Mouse (Mus musculus) R1 (cell line): ENCODE measurements around the gene Col5a2.
"Not testable (repeated sequence)": the region's sequence is repeated elsewhere in the genome, so short reads cannot be mapped to it uniquely, and the experiment has no call there.

Experiments
- DNase-seq: peaks from one replicate; pipeline ENCODE4 v3.0.0-alpha.2; 2018; ENCODE audit warnings: low read depth, low spot score

The Col5a2 gene

GRCm38 (mm10) chr1:45502865-45503332 is at the start of gene Col5a2:
Col5a2 (minus strand) TSS chr1:45503282.
- peak; percentile 67 for DNase-seq

- DNase-seq = no peak
Observed at GRCm38 (mm10) chr1:45550531-45550930, 47.4 kb upstream of the Col5a2 start.

- no peak for DNase-seq
Observed at GRCm38 (mm10) chr1:45541888-45542287, 38.8 kb upstream of the Col5a2 start.

- DNase-seq = no peak
Observed at GRCm38 (mm10) chr1:45541161-45541560, 38.1 kb upstream of the Col5a2 start.

- no peak for DNase-seq
Observed at GRCm38 (mm10) chr1:45531486-45531885, 28.4 kb upstream of the Col5a2 start.

- not testable (repeated sequence) for DNase-seq
Observed at GRCm38 (mm10) chr1:45527476-45527875, 24.4 kb upstream of the Col5a2 start.

- DNase-seq = no peak
Observed at GRCm38 (mm10) chr1:45523601-45524000, 20.5 kb upstream of the Col5a2 start.

- no peak for DNase-seq
Observed at GRCm38 (mm10) chr1:45521486-45521885, 18.4 kb upstream of the Col5a2 start.

- DNase-seq = peak; percentile 60
Observed at GRCm38 (mm10) chr1:45502241-45502741, 791 bp downstream of the Col5a2 start.

- no peak for DNase-seq
Observed at GRCm38 (mm10) chr1:45501437-45501836, 1.6 kb downstream of the Col5a2 start.

GRCm38 (mm10) chr1:45500456-45500855 is 2.6 kb downstream of the Col5a2 start:
- no peak for DNase-seq

- no peak for DNase-seq
Observed at GRCm38 (mm10) chr1:45495025-45495424, 8.1 kb downstream of the Col5a2 start.

GRCm38 (mm10) chr1:45492130-45492723 is 10.9 kb downstream of the Col5a2 start:
- no peak for DNase-seq

GRCm38 (mm10) chr1:45490451-45490850 is 12.6 kb downstream of the Col5a2 start:
- no peak for DNase-seq

- no peak for DNase-seq
Observed at GRCm38 (mm10) chr1:45488291-45488690, 14.8 kb downstream of the Col5a2 start.

- no peak for DNase-seq
Observed at GRCm38 (mm10) chr1:45483001-45483400, 20.1 kb downstream of the Col5a2 start.

- no peak for DNase-seq
Observed at GRCm38 (mm10) chr1:45481876-45482275, 21.2 kb downstream of the Col5a2 start.

GRCm38 (mm10) chr1:45479087-45479486 is 24.0 kb downstream of the Col5a2 start:
- DNase-seq = no peak

- DNase-seq = no peak
Observed at GRCm38 (mm10) chr1:45472751-45473150, 30.3 kb downstream of the Col5a2 start.

GRCm38 (mm10) chr1:45460767-45461166 is 42.3 kb downstream of the Col5a2 start:
- no peak for DNase-seq

- no peak for DNase-seq
Observed at GRCm38 (mm10) chr1:45455763-45456162, 47.3 kb downstream of the Col5a2 start.

- no peak for DNase-seq
Observed at GRCm38 (mm10) chr1:45448856-45449255, 54.2 kb downstream of the Col5a2 start.

GRCm38 (mm10) chr1:45431922-45432321 is 71.2 kb downstream of the Col5a2 start:
- DNase-seq = peak; percentile 78

GRCm38 (mm10) chr1:45430520-45430919 is 72.6 kb downstream of the Col5a2 start:
- peak; percentile 4 for DNase-seq
